Mouse (Mus musculus) neural tube, embryonic 10.5 days (tissue): ENCODE measurements around the gene Oaz2.
"Not testable (repeated sequence)": the region's sequence is repeated elsewhere in the genome, so short reads cannot be mapped to it uniquely, and the experiment has no call there.

Experiments
- DNase-seq: peaks from one replicate; pipeline ENCODE4 v3.0.0-alpha.2; 2017; ENCODE audit warnings: low spot score; ENCODE audit errors: extremely low spot score

Oaz2 gene

GRCm38 (mm10) chr9:65649997-65650396 lies 17.8 kb upstream of the Oaz2 start:
- DNase-seq = no peak

GRCm38 (mm10) chr9:65651957-65652356 lies 15.8 kb upstream of the Oaz2 start:
- not testable (repeated sequence) for DNase-seq

- no peak for DNase-seq
These were observed 14.1 kb upstream of the Oaz2 start for GRCm38 (mm10) chr9:65653741-65654140.

- no peak for DNase-seq
These were observed 13.0 kb upstream of the Oaz2 start for GRCm38 (mm10) chr9:65654700-65655237.

DNA sequence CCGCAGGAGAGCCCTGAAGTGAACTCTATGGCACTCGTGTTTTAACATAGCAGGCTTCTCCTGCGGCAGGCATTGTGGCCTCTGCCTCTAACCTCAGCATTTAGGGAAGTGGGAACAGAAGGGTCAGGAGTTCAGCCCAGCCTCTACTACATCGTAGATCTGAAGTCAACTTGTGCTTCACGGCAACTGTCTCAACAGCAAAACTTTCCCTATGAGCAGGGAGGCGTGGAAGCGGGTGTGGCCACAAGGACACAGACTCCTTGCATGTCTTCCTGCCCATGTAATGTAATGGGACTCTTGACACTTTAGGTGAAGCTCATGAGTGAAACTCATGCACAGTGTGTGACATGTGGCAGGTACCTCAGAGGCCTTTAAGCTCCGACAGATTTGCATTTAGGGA lies 12.3 kb upstream of the Oaz2 start:
- DNase-seq = no peak

DNA sequence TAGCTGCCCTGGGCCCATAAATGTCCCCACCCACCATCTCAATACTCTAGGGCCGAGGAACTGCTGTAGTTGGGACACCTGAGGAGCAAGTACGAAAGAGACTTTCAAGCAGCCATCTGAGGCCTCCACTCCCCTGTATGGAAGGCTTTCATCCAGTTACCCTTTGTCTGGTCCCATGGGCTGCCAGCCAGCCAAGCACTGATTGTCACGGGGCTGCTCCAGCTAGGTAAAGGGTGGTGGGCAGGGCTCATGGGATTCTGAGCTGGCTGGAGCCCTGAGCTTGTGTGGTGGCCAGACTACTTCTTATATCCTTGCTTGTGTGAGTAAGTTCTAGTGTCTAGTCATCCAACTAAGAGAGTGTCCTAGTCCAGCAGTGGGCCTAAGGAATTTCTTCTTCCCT lies 10.6 kb upstream of the Oaz2 start:
- DNase-seq = no peak

DNA sequence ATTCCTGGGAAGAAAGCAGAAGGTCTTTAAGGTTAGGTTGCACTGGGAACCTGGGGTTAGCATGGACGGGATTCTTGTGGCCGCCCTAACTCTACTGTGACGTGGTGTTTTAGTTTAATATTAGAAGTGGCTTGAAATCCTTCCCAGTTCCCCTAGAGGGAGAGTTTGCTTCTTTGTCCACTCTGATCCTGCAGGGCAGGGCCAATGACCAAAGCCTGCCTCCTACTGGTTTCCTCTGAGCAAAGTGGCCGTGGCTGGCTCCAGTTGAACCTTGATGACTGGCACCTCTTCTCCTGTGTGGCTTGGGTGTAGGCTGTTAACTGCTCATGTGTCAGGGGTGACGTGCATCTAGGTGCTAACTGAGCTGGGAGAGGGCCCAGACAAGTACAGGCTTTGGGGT lies 6.8 kb upstream of the Oaz2 start:
- no peak for DNase-seq

DNA sequence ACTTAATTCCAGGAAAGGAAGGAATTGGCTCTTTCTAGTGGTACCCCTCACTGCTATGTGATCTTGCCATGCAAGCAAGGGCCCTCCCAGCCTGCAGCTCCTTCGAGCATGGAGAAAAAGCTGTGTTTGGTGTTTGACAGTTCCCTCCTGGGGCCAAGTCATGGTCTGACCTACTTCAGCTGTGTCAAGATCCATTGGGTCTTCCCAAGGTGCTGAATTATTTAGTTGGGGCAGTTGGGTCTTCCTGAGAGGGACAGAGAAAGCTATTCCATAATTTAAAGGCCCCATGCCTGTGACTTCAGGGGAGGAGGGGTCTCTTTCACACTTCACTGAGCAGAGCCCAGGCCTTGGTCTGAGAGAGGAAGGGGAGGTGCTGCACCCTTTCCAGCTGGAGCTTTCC lies 6.3 kb upstream of the Oaz2 start:
- DNase-seq = no peak

- DNase-seq = peak; percentile 55
These were observed 3.6 kb upstream of the Oaz2 start for GRCm38 (mm10) chr9:65664163-65664562.

DNA sequence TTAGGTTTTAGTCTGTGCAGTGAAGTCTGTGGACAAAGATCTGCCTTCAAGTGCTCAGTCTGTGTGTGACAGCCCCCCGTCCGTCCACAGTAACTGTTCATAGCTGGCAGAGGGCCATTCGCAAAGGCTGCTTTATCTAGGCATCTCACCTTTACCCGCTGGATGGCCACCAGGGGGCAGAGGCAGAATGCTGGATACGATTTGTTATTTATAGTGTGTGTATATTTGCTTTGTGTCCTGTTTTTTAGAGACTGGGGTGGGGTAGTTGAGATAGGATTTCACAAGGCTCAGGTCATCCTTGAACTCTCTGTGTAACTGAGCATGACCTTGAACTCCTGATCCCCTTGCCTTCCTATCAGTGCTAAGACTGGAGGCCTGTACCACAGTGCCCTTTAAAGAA lies 1.8 kb upstream of the Oaz2 start:
- DNase-seq = peak; percentile 56

DNA sequence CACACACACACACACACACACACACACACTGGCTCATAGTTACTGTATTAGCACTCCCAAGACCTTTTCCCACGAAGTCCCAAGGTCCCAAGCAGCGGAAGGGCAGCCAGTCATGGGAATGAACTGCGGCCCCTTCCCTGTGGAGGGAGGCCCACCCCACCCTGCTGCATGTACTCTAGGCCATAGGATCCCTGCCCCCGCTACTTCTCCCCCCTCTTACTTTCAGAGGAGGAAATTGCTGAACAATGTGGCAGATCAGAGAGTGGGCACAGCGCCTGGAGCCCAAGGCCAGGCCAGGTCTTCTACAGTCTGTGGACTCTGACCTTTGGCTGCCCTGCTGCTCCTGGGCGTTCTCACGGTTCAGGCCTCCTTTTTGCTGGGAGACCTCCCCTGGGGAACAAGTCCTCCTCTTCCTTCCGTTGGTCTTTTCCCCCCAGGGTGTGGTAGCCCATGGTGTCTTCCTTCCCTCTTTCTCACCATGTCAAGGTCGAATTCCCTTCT lies 3.7 kb downstream of the Oaz2 start:
- DNase-seq = no peak

DNA sequence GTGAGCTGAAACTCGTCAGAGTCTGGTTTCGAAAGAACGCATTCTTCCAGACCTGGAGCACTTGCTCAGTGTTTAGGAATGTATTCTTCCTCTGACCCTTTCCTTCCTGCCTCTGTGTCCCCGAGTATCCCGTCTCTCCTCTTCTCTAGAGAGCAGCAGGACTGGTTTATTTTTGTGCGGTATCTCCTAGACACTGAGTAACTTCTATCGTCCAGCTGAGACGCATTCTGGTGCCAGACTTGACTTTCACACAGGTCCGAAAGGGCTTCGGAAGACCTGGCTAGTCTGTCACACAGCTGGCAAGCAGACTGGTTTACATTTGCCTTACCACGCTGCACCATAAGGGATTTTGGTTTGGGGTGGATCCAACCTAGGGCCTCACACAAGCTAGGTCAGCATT lies 5.2 kb downstream of the Oaz2 start:
- no peak for DNase-seq

DNA sequence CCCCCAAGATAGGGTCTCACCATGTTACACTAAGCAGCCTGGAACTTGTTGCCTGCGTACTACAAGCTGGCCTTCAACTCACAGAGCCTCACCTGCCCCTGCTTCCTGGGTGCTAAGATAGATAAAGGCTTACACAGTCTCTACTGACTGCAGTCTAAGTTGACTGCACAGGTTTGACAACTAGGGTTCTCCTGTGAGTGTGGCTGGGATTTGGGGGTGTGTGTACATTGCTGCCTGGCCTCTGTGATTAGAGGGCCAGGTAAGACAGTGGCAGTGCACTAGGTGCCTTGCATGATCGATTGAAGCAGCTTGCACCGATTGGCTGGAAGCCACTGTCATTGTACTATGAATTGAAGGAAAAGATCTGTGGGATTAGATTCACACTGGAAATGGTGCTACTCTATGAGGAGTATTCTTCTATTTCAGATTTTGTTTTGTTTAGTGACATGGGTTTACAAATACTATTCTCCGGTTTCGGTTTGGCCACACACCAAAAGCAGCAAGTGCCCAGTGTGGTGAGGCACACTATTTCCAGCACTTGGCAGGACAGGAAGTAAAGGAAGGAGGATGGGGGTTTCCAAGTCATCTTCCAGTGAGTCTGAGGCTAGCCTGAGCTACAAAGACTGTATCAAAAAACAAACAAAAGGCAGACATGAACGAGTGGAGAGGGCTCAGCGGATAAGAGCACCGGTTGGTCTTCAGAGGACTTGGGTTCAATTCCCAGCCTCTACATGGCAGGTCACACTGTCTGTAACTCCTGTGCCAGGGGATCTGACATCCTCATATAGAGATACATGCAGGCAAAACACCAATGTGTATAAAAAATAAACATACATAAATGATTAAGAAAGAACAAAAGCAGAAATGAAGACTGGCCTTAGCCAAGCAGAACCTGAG lies 7.9 kb downstream of the Oaz2 start:
- no peak for DNase-seq

- DNase-seq = peak; percentile 98
These were observed 8.7 kb downstream of the Oaz2 start for GRCm38 (mm10) chr9:65676358-65677118.

DNA sequence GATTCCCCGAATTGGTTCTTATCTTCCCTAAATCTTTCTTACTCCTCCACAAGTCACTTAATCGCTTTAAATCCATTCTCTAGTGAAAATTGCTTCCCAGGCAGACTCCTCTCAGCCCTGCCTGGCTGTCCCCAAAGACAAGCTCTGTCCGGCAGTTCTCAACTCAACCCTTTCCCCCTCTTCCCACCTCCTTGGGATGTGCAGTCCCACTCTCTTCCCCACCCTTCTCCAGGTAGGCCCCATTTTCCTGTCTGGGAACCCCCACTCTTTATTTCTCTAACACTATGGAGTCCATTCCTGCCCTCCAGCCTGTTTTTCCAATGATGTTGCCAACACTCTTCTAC lies 9.3 kb downstream of the Oaz2 start:
- DNase-seq = no peak

GRCm38 (mm10) chr9:65679181-65679761 lies 11.5 kb downstream of the Oaz2 start:
- peak; percentile 45 for DNase-seq

- no peak for DNase-seq
These were observed 13.3 kb downstream of the Oaz2 start for GRCm38 (mm10) chr9:65680938-65681633.

GRCm38 (mm10) chr9:65681634-65681940 lies 13.8 kb downstream of the Oaz2 start:
- DNase-seq = no peak

- no peak for DNase-seq
These were observed 14.4 kb downstream of the Oaz2 start for GRCm38 (mm10) chr9:65682183-65682582.

- DNase-seq = no peak
These were observed 15.2 kb downstream of the Oaz2 start for GRCm38 (mm10) chr9:65682994-65683393.

DNA sequence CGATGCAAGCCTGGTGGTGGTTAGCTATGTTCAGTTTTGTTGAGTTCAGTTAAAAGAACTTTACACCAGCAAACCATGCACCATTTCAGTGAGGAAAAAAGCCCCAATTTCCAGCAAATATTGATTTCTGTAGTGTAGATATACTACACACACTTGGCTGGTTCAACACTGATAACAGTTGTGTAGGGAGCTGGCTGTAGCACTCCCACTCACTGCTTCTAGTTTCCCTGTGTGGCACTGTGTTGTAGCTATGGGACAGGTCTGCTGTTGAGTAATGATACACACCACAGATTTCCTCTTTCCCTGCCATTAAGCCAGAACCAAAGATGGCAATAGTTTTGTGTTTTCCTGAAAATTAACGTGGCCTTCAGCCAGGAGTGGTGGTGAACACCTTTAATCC lies 16.9 kb downstream of the Oaz2 start:
- no peak for DNase-seq
